Mouse (Mus musculus) thymus, adult 2 months (tissue): ENCODE data around the gene Ppp4r2.

Experiments used
- CTCF ChIP-seq: fragments of 200-500 bp; IDR thresholded peaks from 2 replicates; pipeline ENCODE4 v1.5.1; 2012; ENCODE audit warnings: mild to moderate bottlenecking, control low read depth, low read length, moderate library complexity, borderline replicate concordance; ENCODE audit not compliant: control insufficient read depth, poor library complexity, insufficient read depth; ENCODE audit errors: extremely low read depth
- POLR2A ChIP-seq: fragments of 200-500 bp; IDR thresholded peaks from 2 replicates; pipeline ENCODE4 v1.6.1; 2012; ENCODE audit warnings: mild to moderate bottlenecking, low read length, control low read depth, moderate library complexity; ENCODE audit not compliant: control insufficient read depth, poor library complexity, insufficient read depth; ENCODE audit errors: extremely low read depth

GRCm38 (mm10) chr6:100869909-100870308, 36.5 kb downstream of the Ppp4r2 start:
- no peak for TF ChIP-seq POLR2A
- TF ChIP-seq CTCF = no peak
